Mouse (Mus musculus): ENCODE data around the gene Sumo3. TPM values are rescaled to one million over a fixed set of nuclear protein-coding genes. Genes with fewer than 3 reads are reported as not detected.

Gene Sumo3
- polyA plus RNA-seq, 1 experiment from 2014 or later, result 326 TPM

- no peak for ATAC-seq (ENCODE audit: low FRiP score)
- H3K27me3 ChIP-seq, result no peaks in the 10 kb centered on the region
- H3K4me2 ChIP-seq, result no peak overlapping the region
- no peak overlapping the region for H3K27ac ChIP-seq
- H3K36me3 ChIP-seq (replicated peaks), result peaks cover 64% of the 10 kb centered on the region
- H3K9ac ChIP-seq, result no peak overlapping the region
- 97% methylated on average over 7 of the region's 7 CpGs for WGBS
- H3K9me3 ChIP-seq, result no peaks in the 10 kb centered on the region
- no peak overlapping the region for H3K4me3 ChIP-seq (replicated peaks)
- no peaks in the 10 kb centered on the region for H3K4me1 ChIP-seq
These were observed 11.0 kb downstream of the Sumo3 start for GRCm38 (mm10) chr10:77616926-77617325.

GRCm38 (mm10) chr10:77621546-77621945 is 15.6 kb downstream of the Sumo3 start:
- H3K9ac ChIP-seq, result peak overlapping the region; percentile 95
- peak overlapping the region; percentile 86 for H3K27ac ChIP-seq
- peaks cover 32% of the 10 kb centered on the region for H3K4me1 ChIP-seq
- peaks cover 29% of the 10 kb centered on the region for H3K36me3 ChIP-seq (replicated peaks)
- no peak for ATAC-seq (ENCODE audit: low FRiP score)
- WGBS, result 71% methylated on average over 8 of the region's 8 CpGs
- H3K4me3 ChIP-seq (replicated peaks), result peak overlapping the region; percentile 99
- peak overlapping the region; percentile 81 for H3K4me2 ChIP-seq
- no peaks in the 10 kb centered on the region for H3K9me3 ChIP-seq
- no peaks in the 10 kb centered on the region for H3K27me3 ChIP-seq

DNA sequence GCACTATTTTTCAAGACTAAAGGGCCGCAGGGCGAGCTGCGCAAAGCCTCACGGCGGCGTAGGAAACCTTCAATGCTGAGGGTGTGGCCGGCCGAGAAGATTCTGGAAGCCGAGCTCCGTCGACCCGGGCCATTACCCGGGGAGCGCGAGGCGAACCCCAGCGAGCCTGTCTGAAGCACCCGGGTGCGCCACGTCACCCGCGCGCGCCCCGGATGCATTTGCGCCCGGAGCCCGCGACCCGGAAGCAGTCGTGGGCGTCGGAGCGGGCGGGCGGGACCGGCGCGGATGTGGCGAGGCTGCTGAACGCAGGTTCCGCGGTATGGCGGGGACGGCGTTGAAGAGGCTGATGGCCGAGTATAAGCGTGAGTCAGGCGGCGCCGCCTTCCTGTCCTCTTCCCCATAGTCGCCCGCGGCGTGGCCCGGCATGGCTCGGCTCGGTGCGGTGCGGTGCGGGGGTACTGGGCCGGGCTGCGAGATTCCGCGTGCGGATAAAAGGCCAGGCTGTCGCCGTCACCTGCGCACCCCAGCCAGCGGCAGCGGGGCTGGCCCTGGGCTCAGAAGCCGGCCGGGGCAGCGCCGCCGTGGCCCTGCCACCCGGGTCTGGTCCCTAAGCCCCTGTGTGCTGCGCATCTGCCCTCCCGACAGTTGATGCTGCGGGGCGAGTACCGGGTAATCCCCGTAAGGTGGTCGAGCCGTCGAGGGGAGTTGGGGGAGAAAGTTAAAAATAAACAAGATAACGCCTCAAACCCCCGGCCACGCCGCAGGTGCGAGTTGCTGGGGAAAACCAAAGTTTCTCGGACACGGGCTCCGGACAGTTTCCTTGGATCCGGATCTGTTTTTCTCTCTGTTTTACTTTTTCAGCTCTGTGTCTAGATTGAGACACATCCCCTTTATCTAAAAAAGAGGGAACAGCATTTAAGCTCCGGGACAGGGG is 16.4 kb downstream of the Sumo3 start, which contains the start of gene Ube2g2:
TSS of gene Ube2g2 (plus strand) at position 221 of the 934 bp plus-strand sequence.
- WGBS, result under 1% methylated on average over 95 of the region's 96 CpGs
- Histone ChIP-seq H3K4me2 (peak within 1 kb of the TSS; percentile 81), H3K27me3 (no peaks in the 10 kb centered on the region), H3K4me3 (replicated peaks) (peak within 1 kb of the TSS; percentile 99), H3K4me1 (peaks cover 32% of the 10 kb centered on the region), H3K36me3 (replicated peaks) (peaks cover 22% of the 10 kb centered on the region), H3K27ac (peak within 1 kb of the TSS; percentile 86), H3K9ac (peak within 1 kb of the TSS; percentile 95), H3K9me3 (no peaks in the 10 kb centered on the region)
- peak; percentile 94 for ATAC-seq (ENCODE audit: low FRiP score)

DNA sequence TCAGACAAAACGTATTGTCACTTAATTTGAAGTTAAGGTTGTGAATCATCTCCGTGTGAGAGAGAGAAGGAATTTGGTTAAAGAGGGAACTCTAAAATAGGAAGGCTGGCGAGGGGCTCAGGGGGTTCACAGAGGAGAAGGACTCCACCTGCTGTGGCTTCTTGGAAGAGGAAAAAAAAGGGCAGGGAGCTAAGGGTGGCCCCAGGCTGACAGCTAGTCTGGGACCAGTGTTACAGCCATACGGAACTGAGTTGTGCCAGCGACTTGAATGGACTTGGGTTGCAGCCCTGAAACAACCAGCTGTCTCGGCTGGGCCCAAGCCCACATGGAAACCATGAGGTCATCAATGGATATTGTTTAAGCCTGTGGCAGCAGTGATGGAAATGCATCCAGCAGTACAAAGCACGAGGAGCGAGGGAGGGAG is 17.2 kb downstream of the Sumo3 start:
- peak overlapping the region; percentile 81 for H3K4me2 ChIP-seq
- peaks cover 32% of the 10 kb centered on the region for H3K4me1 ChIP-seq
- H3K4me3 ChIP-seq (replicated peaks), result peak overlapping the region; percentile 99
- 4% methylated on average over 8 of the region's 8 CpGs for WGBS
- H3K27me3 ChIP-seq, result no peaks in the 10 kb centered on the region
- H3K9ac ChIP-seq, result peak overlapping the region; percentile 95
- H3K9me3 ChIP-seq, result no peaks in the 10 kb centered on the region
- H3K36me3 ChIP-seq (replicated peaks), result peaks cover 14% of the 10 kb centered on the region; the same call in 1 of the 2 replicates
- no peak; the same call in 1 of the 2 replicates for ATAC-seq (ENCODE audit: low FRiP score)
- H3K27ac ChIP-seq, result 0 out of 2 replicates have a peak overlapping the region, but pooled peaks have one; percentile 86

DNA sequence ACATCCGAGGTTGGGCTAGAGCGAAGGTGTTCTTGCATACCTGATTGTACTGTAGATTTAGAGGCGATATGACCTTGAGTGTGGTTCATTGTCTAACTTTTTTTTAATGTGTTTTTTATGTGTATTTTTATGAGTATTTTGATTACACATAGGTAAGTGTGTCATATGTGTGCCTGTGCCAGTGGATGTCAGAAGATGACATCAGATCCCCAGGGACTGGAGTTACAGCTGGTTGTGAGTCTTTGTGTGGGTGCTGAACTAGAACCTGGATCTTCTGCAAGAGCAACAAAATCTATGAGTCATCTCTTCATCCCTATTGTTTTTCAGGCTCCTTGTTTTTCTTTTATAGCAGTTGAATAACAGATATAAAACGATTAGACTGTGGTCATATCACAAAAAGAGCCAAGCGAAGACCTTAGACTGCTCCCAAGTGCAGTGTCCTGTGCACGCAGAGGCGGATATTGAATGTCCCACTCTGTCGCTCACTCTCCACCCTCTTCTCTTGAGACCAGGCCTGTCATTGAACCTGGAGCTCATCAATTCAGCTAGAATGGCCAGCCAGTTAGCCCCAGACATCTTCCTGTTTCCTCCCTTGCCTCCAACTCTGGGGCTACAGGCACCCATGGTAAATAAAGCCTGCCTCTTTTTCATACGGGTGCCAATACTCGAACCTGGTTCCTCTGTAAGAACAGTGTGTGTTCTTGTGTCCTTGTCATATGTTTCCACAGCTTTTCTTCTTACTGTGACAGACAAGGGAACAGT is 17.9 kb downstream of the Sumo3 start:
- peak overlapping the region; percentile 99 for H3K4me3 ChIP-seq (replicated peaks)
- no peaks in the 10 kb centered on the region for H3K27me3 ChIP-seq
- ATAC-seq (ENCODE audit: low FRiP score), result no peak
- WGBS, result 88% methylated on average over 10 of the region's 10 CpGs
- H3K27ac ChIP-seq, result no peak overlapping the region
- peak overlapping the region; percentile 95 for H3K9ac ChIP-seq
- peaks cover 32% of the 10 kb centered on the region for H3K4me1 ChIP-seq
- peak overlapping the region; percentile 81 for H3K4me2 ChIP-seq
- H3K36me3 ChIP-seq (replicated peaks), result peaks cover 8% of the 10 kb centered on the region; the same call in 1 of the 2 replicates
- no peaks in the 10 kb centered on the region for H3K9me3 ChIP-seq

DNA sequence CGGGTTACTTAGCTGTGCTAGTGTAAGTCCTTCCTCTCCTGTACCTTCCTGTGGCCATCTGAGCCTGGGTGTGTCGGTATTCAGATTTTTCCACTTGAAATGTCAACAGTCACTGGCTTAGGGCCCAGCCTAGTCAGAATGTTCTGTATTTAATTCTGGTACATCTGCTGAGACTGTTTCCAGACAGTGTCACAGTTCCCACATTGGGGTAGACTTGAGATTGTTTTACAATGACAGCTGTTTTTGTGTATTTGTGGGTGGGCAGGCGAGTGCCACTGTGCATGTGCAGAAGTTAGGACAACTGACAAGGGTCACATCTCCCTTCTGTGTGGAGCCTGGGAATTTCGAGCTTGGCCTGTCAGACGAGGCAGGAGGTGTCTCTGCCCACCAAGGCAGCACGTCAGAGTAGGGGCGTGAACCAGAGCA is 18.7 kb downstream of the Sumo3 start:
- WGBS, result 81% methylated on average over 7 of the region's 7 CpGs
- Histone ChIP-seq H3K27me3 (no peaks in the 10 kb centered on the region), H3K27ac (no peak overlapping the region), H3K9me3 (no peaks in the 10 kb centered on the region), H3K4me3 (replicated peaks) (no peak overlapping the region), H3K9ac (no peak overlapping the region), H3K4me1 (peaks cover 32% of the 10 kb centered on the region), H3K4me2 (no peak overlapping the region), H3K36me3 (replicated peaks) (peaks cover 8% of the 10 kb centered on the region; the same call in 1 of the 2 replicates)
- no peak for ATAC-seq (ENCODE audit: low FRiP score)

DNA sequence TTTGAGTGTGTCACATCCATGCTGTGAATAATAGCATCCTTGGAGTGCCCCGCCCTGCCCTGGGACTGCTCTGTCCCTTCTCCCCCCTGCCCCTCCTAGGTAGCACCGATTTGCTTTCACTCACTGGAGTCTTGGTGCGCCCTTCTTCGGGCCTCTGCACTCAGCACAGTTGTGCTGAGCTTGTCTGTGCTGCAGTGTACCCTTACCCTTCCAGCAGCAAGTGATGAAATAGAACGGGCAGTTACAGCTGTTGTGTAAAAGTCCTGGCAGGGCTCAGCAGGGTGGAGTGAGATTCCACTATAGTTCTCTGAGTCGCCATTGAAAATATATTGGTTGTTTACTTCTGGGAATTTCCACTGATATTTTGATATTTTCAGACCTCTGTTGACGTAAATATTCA is 20.1 kb downstream of the Sumo3 start:
- ATAC-seq (ENCODE audit: low FRiP score), result no peak
- no peaks in the 10 kb centered on the region for H3K27me3 ChIP-seq
- peaks cover 8% of the 10 kb centered on the region for H3K36me3 ChIP-seq (replicated peaks)
- H3K27ac ChIP-seq, result no peak overlapping the region
- H3K9ac ChIP-seq, result no peak overlapping the region
- no peak overlapping the region for H3K4me3 ChIP-seq (replicated peaks)
- H3K4me2 ChIP-seq, result no peak overlapping the region
- WGBS, result 89% methylated on average over 7 of the region's 7 CpGs
- H3K9me3 ChIP-seq, result no peaks in the 10 kb centered on the region
- H3K4me1 ChIP-seq, result peaks cover 36% of the 10 kb centered on the region

GRCm38 (mm10) chr10:77626591-77626990 is 20.7 kb downstream of the Sumo3 start:
- H3K9ac ChIP-seq, result no peak overlapping the region
- 87% methylated on average over 7 of the region's 7 CpGs for WGBS
- H3K27ac ChIP-seq, result no peak overlapping the region
- no peaks in the 10 kb centered on the region for H3K9me3 ChIP-seq
- no peak overlapping the region for H3K4me2 ChIP-seq
- peaks cover 36% of the 10 kb centered on the region for H3K4me1 ChIP-seq
- no peaks in the 10 kb centered on the region for H3K27me3 ChIP-seq
- no peak for ATAC-seq (ENCODE audit: low FRiP score)
- peaks cover 14% of the 10 kb centered on the region for H3K36me3 ChIP-seq (replicated peaks)
- H3K4me3 ChIP-seq (replicated peaks), result no peak overlapping the region

DNA sequence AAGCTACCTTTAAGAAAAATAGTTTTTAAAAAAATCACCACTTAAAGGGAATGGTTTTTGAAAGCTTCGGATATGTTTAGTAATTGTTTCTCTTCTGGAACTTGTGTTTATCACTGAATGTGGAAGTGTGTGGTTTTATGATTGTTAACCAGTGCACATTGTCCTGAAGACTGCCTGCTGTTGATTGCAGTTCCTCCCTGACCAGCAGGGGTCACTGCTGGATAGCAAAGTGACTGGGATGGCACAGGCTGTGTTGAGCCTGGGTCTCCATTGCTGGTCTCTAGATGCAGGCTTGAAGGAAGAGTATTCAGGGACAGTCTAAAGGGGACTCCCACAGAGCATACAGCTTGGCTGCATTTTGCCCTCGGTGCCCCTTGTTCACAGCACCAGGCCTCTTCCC is 21.6 kb downstream of the Sumo3 start:
- Histone ChIP-seq H3K9me3 (no peaks in the 10 kb centered on the region), H3K4me2 (no peak overlapping the region), H3K4me1 (peaks cover 36% of the 10 kb centered on the region), H3K36me3 (replicated peaks) (peaks cover 20% of the 10 kb centered on the region), H3K4me3 (replicated peaks) (no peak overlapping the region), H3K27me3 (no peaks in the 10 kb centered on the region), H3K27ac (no peak overlapping the region), H3K9ac (no peak overlapping the region)
- WGBS, result 29% methylated on average over 2 of the region's 2 CpGs
- ATAC-seq (ENCODE audit: low FRiP score), result peak; percentile 71

DNA sequence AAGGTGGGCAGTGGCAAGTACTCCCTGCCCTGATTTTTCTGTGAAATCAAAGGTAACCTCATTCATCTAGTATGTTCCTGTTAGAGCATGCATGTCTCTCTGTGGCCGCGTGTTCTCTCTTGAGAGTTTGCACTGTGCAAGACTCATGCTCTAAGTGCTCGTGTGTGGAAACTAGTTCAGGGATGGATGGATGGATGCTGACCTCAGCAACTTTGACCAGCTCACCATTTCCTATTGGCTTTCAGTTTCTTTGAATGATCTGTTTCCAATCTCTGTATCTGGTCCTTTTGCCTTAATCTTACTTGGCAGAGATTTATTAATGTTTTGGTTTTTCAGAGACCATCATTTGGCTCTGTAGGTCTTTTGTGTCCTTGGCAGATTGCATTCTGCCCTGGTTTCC is 23.3 kb downstream of the Sumo3 start:
- Histone ChIP-seq H3K4me1 (peaks cover 24% of the 10 kb centered on the region), H3K27ac (no peak overlapping the region), H3K36me3 (replicated peaks) (peaks cover 25% of the 10 kb centered on the region), H3K4me3 (replicated peaks) (no peak overlapping the region), H3K4me2 (no peak overlapping the region), H3K9me3 (no peaks in the 10 kb centered on the region), H3K27me3 (no peaks in the 10 kb centered on the region), H3K9ac (no peak overlapping the region)
- ATAC-seq (ENCODE audit: low FRiP score), result no peak
- WGBS, result 88% methylated on average over 3 of the region's 3 CpGs

DNA sequence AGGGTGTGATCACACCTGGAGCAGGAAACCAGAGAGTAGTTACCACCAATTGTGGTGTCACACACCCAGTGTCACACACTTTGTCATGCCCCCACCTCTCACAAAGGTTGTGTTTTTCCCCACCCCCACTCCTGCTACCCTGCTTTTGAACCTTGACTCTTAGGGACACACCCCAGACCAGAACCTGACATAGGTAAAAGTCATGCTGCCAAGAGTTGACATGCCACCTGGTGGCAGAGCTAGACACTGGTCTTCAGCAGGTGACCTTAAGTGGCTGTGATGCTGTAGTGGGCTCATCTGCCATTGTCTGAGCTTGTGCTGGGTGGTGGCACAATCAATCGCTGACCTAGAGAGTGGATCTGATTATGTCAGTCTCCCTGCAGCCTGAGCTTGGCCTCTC is 24.1 kb downstream of the Sumo3 start:
- Histone ChIP-seq H3K9me3 (no peaks in the 10 kb centered on the region), H3K36me3 (replicated peaks) (peaks cover 27% of the 10 kb centered on the region), H3K27me3 (no peaks in the 10 kb centered on the region), H3K9ac (no peak overlapping the region), H3K4me1 (peaks cover 19% of the 10 kb centered on the region), H3K27ac (no peak overlapping the region), H3K4me2 (no peak overlapping the region), H3K4me3 (replicated peaks) (no peak overlapping the region)
- no peak for ATAC-seq (ENCODE audit: low FRiP score)
- WGBS, result 95% methylated on average over 1 of the region's 1 CpGs

- Histone ChIP-seq H3K36me3 (replicated peaks) (peaks cover 54% of the 10 kb centered on the region), H3K9ac (no peak overlapping the region), H3K9me3 (no peaks in the 10 kb centered on the region), H3K4me3 (replicated peaks) (no peak overlapping the region), H3K4me2 (no peak overlapping the region), H3K4me1 (peaks cover 14% of the 10 kb centered on the region), H3K27me3 (no peaks in the 10 kb centered on the region), H3K27ac (no peak overlapping the region)
- ATAC-seq (ENCODE audit: low FRiP score), result no peak
- WGBS, result 91% methylated on average over 6 of the region's 6 CpGs
These were observed 28.1 kb downstream of the Sumo3 start for GRCm38 (mm10) chr10:77634016-77634415.

All from forebrain, embryonic 12.5 days (tissue).